Mouse (Mus musculus): ENCODE measurements at regions not wholly inside any gene's neighbourhood (a gene's known extent, or its start where the extent isn't known, plus 50 kb on each side); places are given as distances from the start of the nearest gene placed in this dataset.

DNA sequence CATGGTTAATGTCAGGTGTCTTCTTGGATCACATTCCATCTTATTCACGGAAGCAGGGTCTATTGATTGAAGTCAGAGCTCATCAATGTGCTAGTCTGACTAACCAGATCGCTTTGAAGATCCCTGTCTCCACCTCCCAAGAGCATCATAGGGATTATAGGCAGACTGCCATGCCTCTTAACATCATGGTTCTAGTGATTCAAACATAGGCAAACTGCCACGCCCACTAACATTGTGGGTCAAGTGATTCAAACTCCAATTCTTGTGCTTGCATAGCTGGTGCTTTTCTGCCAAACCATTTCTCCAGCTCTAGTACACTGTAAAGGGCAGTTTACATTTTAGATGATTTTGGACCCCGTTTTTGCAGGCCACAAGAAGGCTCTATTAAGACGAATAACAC lies 77.1 kb upstream of the Sash1 start:
- TF ChIP-seq CTCF (IDR thresholded peaks at IDR 0.05; ENCODE audit: control insufficient read depth, insufficient read depth, insufficient read length) (no peak), USF1 (IDR thresholded peaks at IDR 0.05; ENCODE audit: low read depth) (no peak), MYOD1 (IDR thresholded peaks at IDR 0.05; ENCODE audit: control insufficient read depth, insufficient read length, low read depth) (no peak)

Measured in C2C12 (cell line).